Mouse (Mus musculus) olfactory bulb, adult 2 months (tissue): ENCODE results near the gene Pitpnm3. TPM values are rescaled to one million over a fixed set of nuclear protein-coding genes. Genes with fewer than 3 reads are reported as not detected.
"Not testable (repeated sequence)": the region's sequence is repeated elsewhere in the genome, so short reads cannot be mapped to it uniquely, and the experiment has no call there.

ENCODE experiments used
- H3K27ac ChIP-seq: fragments of 200-500 bp; 2 replicates; pipeline ENCODE4 v1.5.1; 2012; ENCODE audit warnings: low read depth, low read length; ENCODE audit not compliant: insufficient read depth
- H3K4me1 ChIP-seq: fragments of 200-500 bp; 2 replicates; pipeline ENCODE4 v1.6.1; 2012; ENCODE audit warnings: low read length; ENCODE audit not compliant: control insufficient read depth, insufficient read depth
- H3K4me3 ChIP-seq: fragments of 200-500 bp; 2 replicates; pipeline ENCODE4 v1.5.1; 2012; ENCODE audit warnings: mild to moderate bottlenecking, low read depth, low read length, moderate library complexity; ENCODE audit not compliant: insufficient read depth
- CTCF ChIP-seq: fragments of 200-500 bp; IDR thresholded peaks from 2 replicates; pipeline ENCODE4 v1.5.1; 2012; ENCODE audit warnings: low read depth, mild to moderate bottlenecking, low read length, moderate library complexity; ENCODE audit not compliant: insufficient read depth
- POLR2A ChIP-seq: fragments of 200-500 bp; IDR thresholded peaks from 2 replicates; pipeline ENCODE4 v1.6.1; 2012; ENCODE audit warnings: mild to moderate bottlenecking, low read depth, low read length, moderate library complexity; ENCODE audit not compliant: insufficient read depth
- WGBS: fragments of 180-500 bp; shearing (Covaris S2); methylation state at CpG from one replicate; pipeline ENCODE4 v1.1.7; 2018; 5-methylcytosine and 5-hydroxymethylcytosine counted together
- polyA plus RNA-seq: library from polyadenylated mRNA; stranded (reverse); fragments of >200 nt; gene quantifications from 2 replicates; pipeline ENCODE4 v1.2.4, GENCODE M21; 2012; ENCODE audit warnings: low replicate concordance; ENCODE audit not compliant: missing spikeins, insufficient read depth, insufficient read length

Gene Pitpnm3
- polyA plus RNA-seq: not detected in 2 replicates

DNA sequence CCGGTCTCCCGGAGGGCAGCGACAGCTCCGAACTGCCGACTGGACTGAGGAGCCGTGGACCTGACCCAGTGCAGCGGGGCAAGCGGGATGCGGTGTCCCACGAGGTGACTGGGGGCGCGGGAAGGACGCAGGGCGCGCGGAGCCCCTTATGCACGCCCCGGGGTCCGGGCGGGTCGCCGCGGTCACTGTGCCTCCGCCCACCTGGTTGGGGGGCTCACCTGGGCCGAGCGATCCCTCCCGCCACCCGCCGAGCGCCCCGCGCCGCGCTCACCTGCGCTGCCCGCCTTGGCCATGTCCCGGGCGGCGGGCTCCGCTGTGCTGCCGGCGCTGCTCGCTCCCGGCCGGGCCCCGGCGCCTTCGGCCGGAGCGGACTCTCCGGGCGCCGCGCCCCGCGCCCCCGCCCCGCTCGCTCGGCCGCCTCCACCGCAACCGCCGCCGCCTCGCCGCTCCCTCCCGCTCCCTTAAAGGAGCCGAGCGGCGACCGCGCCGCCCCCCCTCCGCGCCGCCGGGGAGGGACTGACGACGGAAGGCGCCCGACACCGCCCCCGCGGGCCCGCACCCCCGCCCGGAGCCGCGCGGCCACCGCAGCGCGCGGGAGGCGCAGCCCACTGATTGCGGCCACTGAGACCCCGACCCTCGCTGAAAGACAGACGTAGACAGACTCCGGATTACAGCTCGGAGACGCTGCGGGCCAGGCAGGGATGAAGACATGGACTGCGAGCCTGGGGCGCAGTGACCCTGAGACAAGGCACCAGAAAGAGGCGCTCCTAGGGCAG, at the start of gene Pitpnm3:
Gene Pitpnm3, minus strand, starts transcription at position 396 of the 776 bp plus-strand sequence.
- Histone ChIP-seq H3K27ac (peak within 1 kb of the TSS; percentile 95), H3K4me3 (peak within 1 kb of the TSS; percentile 94), H3K4me1 (peaks cover 54% of the 10 kb centered on the region)
- WGBS: 2% methylated on average over 107 of the region's 107 CpGs
- TF ChIP-seq CTCF (no peak), POLR2A (peak; percentile 44)

DNA sequence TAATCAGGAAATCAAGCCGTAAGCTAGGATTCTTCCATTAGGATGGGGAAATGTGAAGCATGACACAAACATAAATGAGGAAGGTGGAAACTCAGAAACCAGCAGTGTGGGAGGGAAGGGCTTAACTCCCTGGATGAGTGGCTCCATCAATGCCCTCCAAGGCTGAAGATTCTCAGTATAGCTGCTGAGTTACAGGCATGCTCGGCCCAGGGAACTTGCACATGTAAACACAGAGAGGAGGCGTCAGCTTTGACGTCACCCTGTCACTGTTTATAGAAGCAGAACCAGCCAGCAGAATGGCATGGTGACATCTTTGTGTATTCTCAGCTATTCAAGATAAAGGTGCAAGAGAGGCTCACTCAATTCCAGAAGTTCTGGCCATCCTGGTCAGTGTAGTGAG, 48.7 kb upstream of the Pitpnm3 start:
- no peak overlapping the region for H3K4me3 ChIP-seq
- no peak for TF ChIP-seq CTCF
- no peak for TF ChIP-seq POLR2A
- H3K27ac ChIP-seq: no peak overlapping the region
- 82% methylated on average over 4 of the region's 4 CpGs for WGBS
- no peaks in the 10 kb centered on the region for H3K4me1 ChIP-seq

DNA sequence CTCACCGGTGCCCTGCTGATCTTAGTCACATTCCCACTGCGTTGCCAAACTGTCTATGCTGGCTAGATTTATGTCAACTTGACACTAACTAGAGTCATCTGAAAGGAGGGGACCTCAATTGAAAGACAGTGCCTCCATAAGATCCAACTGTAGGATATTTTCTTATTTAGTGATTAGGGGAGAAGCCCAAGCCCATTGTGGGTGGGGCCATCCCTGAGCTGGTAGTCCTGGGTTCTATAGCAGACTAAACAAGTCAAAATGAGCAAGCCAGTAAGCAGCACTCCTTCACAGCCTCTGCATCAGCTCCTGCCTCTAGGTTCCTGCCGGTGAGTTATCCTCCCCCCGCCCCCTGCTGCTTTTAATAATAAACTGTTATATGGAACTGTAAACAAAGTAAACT, 45.6 kb upstream of the Pitpnm3 start:
- no peak for TF ChIP-seq POLR2A
- no peak for TF ChIP-seq CTCF
- 85% methylated on average over 4 of the region's 4 CpGs for WGBS

DNA sequence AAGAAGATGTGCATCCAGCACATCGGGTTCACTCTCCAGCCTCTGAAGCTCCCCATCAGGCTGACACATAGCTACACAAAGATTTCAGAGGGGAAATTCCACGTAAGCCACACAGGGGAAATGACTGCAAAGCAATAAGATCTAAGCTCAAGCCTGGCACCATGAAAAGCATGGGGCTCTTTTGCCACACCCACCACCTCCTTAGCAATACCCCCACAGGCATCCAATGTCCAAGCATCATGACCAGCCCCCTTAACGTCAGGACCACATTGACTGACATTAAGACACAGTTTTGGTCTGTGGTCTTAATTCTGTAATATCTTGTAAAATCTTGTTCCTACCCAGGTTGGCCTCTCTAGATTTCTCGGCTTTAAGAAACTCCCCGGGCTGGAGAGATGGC, 45.0 kb upstream of the Pitpnm3 start:
- Histone ChIP-seq H3K4me1 (peaks cover 3% of the 10 kb centered on the region), H3K27ac (no peak overlapping the region), H3K4me3 (no peak overlapping the region)
- TF ChIP-seq POLR2A (no peak), CTCF (no peak)
- 92% methylated on average over 5 of the region's 5 CpGs for WGBS

More for the DNA sequence above, 45.6 kb upstream of the Pitpnm3 start:
- Histone ChIP-seq H3K4me3 (no peak overlapping the region), H3K27ac (no peak overlapping the region), H3K4me1 (peaks cover 3% of the 10 kb centered on the region)

DNA sequence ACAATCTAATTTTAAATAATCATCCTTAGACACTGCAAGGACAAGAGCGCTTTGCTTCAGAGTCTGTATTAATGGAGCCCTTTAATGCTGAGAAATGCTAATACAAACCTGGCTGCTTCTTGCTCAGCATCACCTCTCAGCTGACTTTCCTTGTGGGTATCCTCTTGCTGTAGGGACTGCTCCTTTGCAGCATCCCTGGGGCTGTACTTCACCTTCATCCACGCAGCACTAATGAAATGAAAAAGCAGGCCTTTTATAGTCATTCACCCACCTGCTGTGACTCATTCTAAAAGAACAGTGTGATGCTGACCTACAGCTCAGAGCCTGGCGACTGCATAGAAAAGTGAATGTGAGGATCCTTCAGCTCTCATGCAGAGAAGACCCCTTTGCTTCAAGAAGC, 41.0 kb upstream of the Pitpnm3 start:
- WGBS: 25% methylated on average over 3 of the region's 3 CpGs
- H3K27ac ChIP-seq: peak overlapping the region; percentile 83
- no peak for TF ChIP-seq POLR2A
- no peak overlapping the region for H3K4me3 ChIP-seq
- peaks cover 5% of the 10 kb centered on the region for H3K4me1 ChIP-seq

DNA sequence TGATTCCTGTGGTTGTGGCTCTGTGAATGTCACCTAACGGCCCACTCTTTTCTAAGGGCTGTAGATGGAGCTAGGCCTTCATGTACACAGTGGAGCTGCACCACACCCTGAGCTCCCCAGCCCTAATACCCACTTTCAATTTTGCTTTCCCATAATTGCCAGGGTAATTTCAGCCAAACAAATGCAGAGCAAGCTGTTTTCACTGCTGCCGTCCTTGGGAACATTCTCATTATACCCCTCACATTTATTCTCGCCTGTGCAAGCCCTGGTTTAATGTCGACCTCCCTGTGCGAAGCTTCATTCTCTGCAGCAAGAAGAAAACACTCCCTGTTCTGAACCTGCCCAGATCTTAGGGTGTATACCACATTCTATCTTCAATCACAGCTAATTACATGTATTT, 40.4 kb upstream of the Pitpnm3 start:
- 32% methylated on average over 5 of the region's 5 CpGs for WGBS
- no peak overlapping the region for H3K4me3 ChIP-seq
- H3K27ac ChIP-seq: 0 out of 2 replicates have a peak overlapping the region, but pooled peaks have one; percentile 36
- H3K4me1 ChIP-seq: peaks cover 5% of the 10 kb centered on the region
- TF ChIP-seq CTCF (no peak), POLR2A (no peak)

DNA sequence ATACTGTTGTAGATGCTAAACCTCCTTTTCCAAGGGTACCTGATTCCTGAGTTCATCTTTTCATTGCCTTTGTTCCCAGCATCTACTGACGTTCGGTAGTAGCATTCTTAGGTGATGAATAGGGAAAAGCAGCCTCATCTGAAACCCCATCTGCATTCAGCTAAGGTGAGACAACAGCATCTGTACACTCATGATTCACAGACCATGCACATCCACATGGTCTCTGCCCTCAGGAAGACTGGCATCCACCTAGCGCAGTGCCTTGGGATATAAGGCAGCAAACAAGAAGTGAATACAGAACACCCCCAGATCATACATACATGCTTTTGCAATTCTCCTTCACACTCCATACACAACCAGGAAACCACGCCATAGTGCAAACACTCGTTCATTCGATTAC, 39.1 kb upstream of the Pitpnm3 start:
- WGBS: 93% methylated on average over 6 of the region's 6 CpGs
- Histone ChIP-seq H3K4me1 (peaks cover 5% of the 10 kb centered on the region), H3K27ac (no peak overlapping the region), H3K4me3 (no peak overlapping the region)
- no peak for TF ChIP-seq POLR2A
- TF ChIP-seq CTCF: no peak

DNA sequence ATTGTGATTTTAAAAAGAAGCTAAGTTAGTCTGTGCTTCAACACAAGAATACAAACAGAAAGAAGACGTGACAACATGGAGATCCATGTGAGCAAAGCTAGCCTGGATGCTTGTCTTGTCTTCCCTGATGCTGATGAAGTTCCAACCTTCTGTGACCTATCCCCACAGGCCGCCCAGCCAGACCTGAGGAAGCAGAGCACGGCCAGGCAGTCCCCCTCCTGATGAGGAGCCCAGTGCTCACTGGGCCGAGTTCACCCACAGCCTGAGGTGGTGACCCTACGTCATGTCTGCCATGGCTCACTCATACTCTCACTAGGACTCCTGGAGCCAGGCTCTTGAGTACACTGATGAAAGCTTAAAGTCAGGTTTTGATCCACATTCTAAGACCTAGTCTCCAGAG, 37.9 kb upstream of the Pitpnm3 start:
- 94% methylated on average over 5 of the region's 5 CpGs for WGBS
- Histone ChIP-seq H3K4me3 (no peak overlapping the region), H3K27ac (no peak overlapping the region), H3K4me1 (peaks cover 5% of the 10 kb centered on the region)
- no peak for TF ChIP-seq CTCF

DNA sequence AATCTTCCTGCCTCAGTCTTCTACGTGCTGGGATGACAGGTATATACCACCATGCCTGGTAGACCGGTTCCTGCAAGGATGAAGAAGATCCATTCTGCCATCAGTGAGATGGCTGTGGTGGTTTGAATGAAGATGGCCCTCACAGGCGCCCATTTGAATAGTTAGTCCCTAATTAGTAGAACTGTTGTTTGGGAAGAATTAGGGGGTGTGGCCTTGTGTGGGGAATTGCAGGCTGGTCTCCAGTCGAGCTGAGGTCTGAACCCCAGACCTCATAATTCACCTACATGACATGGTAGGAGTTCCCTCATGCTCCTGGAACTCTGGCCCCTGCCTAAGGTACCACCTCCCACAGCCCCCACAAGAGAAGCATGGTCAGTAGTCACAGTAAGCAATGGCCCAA, 36.3 kb upstream of the Pitpnm3 start:
- 78% methylated on average over 4 of the region's 4 CpGs for WGBS
- H3K4me1 ChIP-seq, H3K27ac ChIP-seq, H3K4me3 ChIP-seq: not testable (repeated sequence)

DNA sequence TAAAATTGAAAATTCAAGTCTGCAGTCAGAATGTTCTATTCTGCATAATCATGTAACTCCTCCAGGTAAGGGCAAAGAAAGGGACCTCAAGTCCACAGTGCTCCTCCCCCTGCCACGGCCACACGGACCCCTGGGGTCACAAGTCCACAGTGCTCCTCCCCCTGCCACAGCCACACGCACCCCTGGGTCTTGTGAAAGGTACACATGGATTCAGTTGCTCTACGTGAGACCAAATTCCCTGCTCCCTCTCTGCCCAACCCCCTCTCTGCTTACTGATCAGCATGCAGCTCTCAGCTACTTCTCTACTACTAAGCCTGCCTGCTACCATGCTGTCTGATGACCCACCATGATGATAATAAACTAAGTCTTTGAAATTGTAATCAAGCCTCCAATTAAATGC, 34.3 kb upstream of the Pitpnm3 start:
- Histone ChIP-seq H3K4me3 (no peak overlapping the region), H3K4me1 (peaks cover 2% of the 10 kb centered on the region; the same call in 1 of the 2 replicates), H3K27ac (no peak overlapping the region)
- 87% methylated on average over 4 of the region's 4 CpGs for WGBS
- no peak for TF ChIP-seq POLR2A
- no peak for TF ChIP-seq CTCF
